Mouse (Mus musculus) liver, embryonic 14.5 days (tissue): ENCODE data around the gene Cldn10. TPM values are rescaled to one million over a fixed set of nuclear protein-coding genes. Genes with fewer than 3 reads are reported as not detected.
"Not testable (repeated sequence)": the region's sequence is repeated elsewhere in the genome, so short reads cannot be mapped to it uniquely, and the experiment has no call there.

Experiments
- ATAC-seq: fragments of 200-750 bp; cut with Nextera tagmentation; 2 replicates; pipeline ENCODE4 v1.8.0; 2017; ENCODE audit warnings: moderate number of reproducible peaks, mild to moderate bottlenecking, moderate library complexity; ENCODE audit not compliant: insufficient read depth
- DNase-seq, 3 experiments: peaks; one replicate each; pipeline ENCODE4 v3.0.0-alpha.2; 2012 to 2013; ENCODE audit warnings: low read depth in 3 of 3, low spot score in 3 of 3
- H3K27ac ChIP-seq: fragments of 300-500 bp; sonication (generic); 2 replicates; pipeline ENCODE4 v1.5.1; 2014; ENCODE audit warnings: moderate library complexity, mild to moderate bottlenecking, control low read depth, inconsistent platforms
- H3K27me3 ChIP-seq: fragments of 300-500 bp; sonication (generic); 2 replicates; pipeline ENCODE4 v1.6.1; 2014; ENCODE audit warnings: mild to moderate bottlenecking, low read length, moderate library complexity; ENCODE audit not compliant: control insufficient read depth, insufficient read depth
- H3K36me3 ChIP-seq: fragments of 300-500 bp; sonication (generic); replicated peaks from 2 replicates; pipeline ENCODE4 v1.6.1; 2014; ENCODE audit warnings: low read depth; ENCODE audit not compliant: control insufficient read depth, insufficient read depth
- H3K4me1 ChIP-seq, 2 experiments: fragments of 200-500 bp in 1 of 2; fragments of 300-500 bp in 1 of 2; sonication (generic) in 1 of 2; replicated peaks; 2 replicates each; pipeline ENCODE4 v1.6.1; 2012 to 2014; ENCODE audit warnings: antibody characterized with exemption in 1 of 2, inconsistent platforms in 1 of 2, low read length in 1 of 2; ENCODE audit not compliant: control insufficient read depth in 2 of 2, insufficient read depth in 2 of 2
- H3K4me2 ChIP-seq: fragments of 300-500 bp; sonication (generic); 2 replicates; pipeline ENCODE4 v1.6.1; 2014; ENCODE audit warnings: low read depth, mild to moderate bottlenecking, control low read depth, moderate library complexity
- H3K4me3 ChIP-seq, 2 experiments: fragments of 200-500 bp in 1 of 2; fragments of 300-500 bp in 1 of 2; sonication (generic) in 1 of 2; 2 replicates each; pipeline ENCODE4 v1.5.1; 2012 to 2014; ENCODE audit warnings: low read depth in 2 of 2, low read length in 2 of 2, mild to moderate bottlenecking in 2 of 2, control low read depth in 1 of 2, inconsistent platforms in 1 of 2, moderate library complexity in 1 of 2; ENCODE audit not compliant: insufficient read depth in 1 of 2
- H3K9ac ChIP-seq: fragments of 300-500 bp; sonication (generic); replicated peaks from 2 replicates; pipeline ENCODE4 v1.6.1; 2014; ENCODE audit warnings: mild to moderate bottlenecking, control low read depth, moderate library complexity
- H3K9me3 ChIP-seq: fragments of 300-500 bp; sonication (generic); 2 replicates; pipeline ENCODE4 v1.6.1; 2016; ENCODE audit warnings: low read length, mixed read lengths; ENCODE audit not compliant: control insufficient read depth
- CTCF ChIP-seq: IDR thresholded peaks from 2 replicates; pipeline ENCODE4 v1.5.1; 2016; ENCODE audit warnings: antibody characterized with exemption, low read depth, control low read depth
- EP300 ChIP-seq: IDR thresholded peaks from 2 replicates; pipeline ENCODE4 v1.6.1; 2016; ENCODE audit warnings: antibody characterized with exemption, low read depth
- WGBS: fragments of 180-500 bp; shearing (Covaris S2); extraction: QIAGEN DNeasy Blood & Tissue Kit; methylation state at CpG from one replicate; pipeline ENCODE4 v1.1.7; 2014; ENCODE audit not compliant: insufficient replicate concordance; 5-methylcytosine and 5-hydroxymethylcytosine counted together
- polyA plus RNA-seq, 2 experiments: library from polyadenylated mRNA; depleted of rRNA in 1 of 2; stranded (reverse) in 1 of 2; unstranded in 1 of 2; fragments of >200 nt; fragmentation: Nextera tagmentation in 1 of 2; extraction: Ambion mirVana in 1 of 2; gene quantifications; 2 replicates each; pipeline versions ENCODE4 v1.2.1 to v1.2.3; 2012 to 2014

The Cldn10 gene
- polyA plus RNA-seq, 2 experiments: 0.06 to 0.51 TPM

DNA sequence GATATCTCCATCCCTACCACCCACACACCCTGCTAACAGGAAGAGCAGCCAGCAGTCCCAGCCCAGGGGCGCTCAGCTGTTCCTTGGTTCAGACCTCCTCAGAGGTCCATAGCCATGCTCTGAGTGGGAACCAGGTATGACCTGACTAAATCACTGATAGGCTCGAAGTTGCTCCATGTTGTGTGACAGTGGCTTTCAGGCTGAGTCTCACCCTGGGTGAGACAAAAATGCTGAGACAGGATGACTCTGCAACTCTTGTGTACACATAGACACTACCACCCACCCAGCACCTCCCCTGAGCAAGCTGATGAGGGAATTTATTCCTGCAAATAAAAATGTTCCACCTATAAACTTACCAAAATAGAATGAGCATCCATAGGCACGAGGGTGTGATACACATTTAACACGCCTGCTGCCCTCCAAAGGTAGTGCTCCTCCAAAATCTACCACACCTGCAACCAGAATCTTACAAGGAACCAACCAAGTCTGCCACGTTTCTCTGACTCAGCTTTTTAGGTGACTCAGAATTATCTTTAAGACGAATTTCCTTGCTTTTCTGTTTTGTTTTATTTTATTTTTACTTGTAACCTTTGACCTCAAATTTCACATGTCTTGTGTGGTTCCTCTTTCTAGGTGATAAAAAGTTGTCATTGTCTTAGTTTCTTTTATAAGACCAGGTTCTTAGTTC is 37.1 kb upstream of the Cldn10 start:
- Histone ChIP-seq H3K27ac (peak overlapping the region; percentile 90), H3K9ac (peak overlapping the region; percentile 40), H3K36me3 (no peaks in the 10 kb centered on the region), H3K9me3 (no peaks in the 10 kb centered on the region), H3K4me1 (peaks cover 24 to 37% of the 10 kb centered on the region in 2 experiments), H3K27me3 (no peaks in the 10 kb centered on the region), H3K4me3 (no peak overlapping the region), H3K4me2 (peak overlapping the region; percentile 44)
- 39% methylated on average over 6 of the region's 6 CpGs for WGBS
- peak; percentile 99 for ATAC-seq
- TF ChIP-seq EP300 (peak; percentile 53), CTCF (no peak)
- DNase-seq: peak; percentile 78 to 81 (median 80)

GRCm38 (mm10) chr14:118751193-118751753 is 36.4 kb upstream of the Cldn10 start:
- Histone ChIP-seq H3K4me1 (peaks cover 24 to 37% of the 10 kb centered on the region in 2 experiments), H3K4me3 (no peak overlapping the region), H3K9me3 (no peaks in the 10 kb centered on the region), H3K27ac (peak overlapping the region; percentile 90), H3K4me2 (peak overlapping the region; percentile 44; the same call in 1 of the 2 replicates), H3K9ac (peak overlapping the region; percentile 5; the same call in 1 of the 2 replicates), H3K36me3 (no peaks in the 10 kb centered on the region), H3K27me3 (no peaks in the 10 kb centered on the region)
- WGBS: 73% methylated on average over 8 of the region's 8 CpGs
- ATAC-seq: peak; percentile 48; the same call in 1 of the 2 replicates
- no peak for DNase-seq
- TF ChIP-seq CTCF (no peak), EP300 (no peak)

- H3K9me3 ChIP-seq: no peaks in the 10 kb centered on the region
Measured at GRCm38 (mm10) chr14:118756015-118756414, 31.7 kb upstream of the Cldn10 start.

DNA sequence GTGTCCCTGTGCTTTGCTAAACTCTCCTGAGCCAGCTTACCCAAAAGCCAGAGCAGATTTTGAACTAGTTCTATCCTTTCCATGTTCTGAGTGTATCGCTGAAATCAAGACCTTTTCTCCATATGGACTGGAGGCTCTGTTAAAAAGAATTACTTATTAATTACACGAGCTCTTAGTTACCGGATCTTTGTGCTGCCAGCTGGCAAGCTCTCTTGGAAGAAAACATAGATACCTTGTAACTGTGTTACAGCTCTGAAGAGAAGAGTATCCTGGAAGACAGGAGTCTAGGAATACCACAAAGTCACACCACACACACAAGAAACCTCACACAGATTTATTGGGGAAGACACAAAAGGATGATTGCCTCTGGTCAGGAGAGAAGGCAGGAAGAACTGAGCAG is 31.1 kb upstream of the Cldn10 start:
- no peak for ATAC-seq
- WGBS: 75% methylated on average over 3 of the region's 3 CpGs
- no peak overlapping the region for H3K4me2 ChIP-seq

More at GRCm38 (mm10) chr14:118756015-118756414, 31.7 kb upstream of the Cldn10 start:
- ATAC-seq: no peak
- H3K4me2 ChIP-seq: no peak overlapping the region
- no peak for DNase-seq
- no peak overlapping the region for H3K9ac ChIP-seq
- H3K4me3 ChIP-seq: no peak overlapping the region
- no peak for TF ChIP-seq CTCF
- WGBS: 62% methylated on average over 4 of the region's 4 CpGs
- H3K27ac ChIP-seq: no peak overlapping the region
- peaks cover 5 to 10% of the 10 kb centered on the region in 2 experiments for H3K4me1 ChIP-seq
- no peaks in the 10 kb centered on the region for H3K27me3 ChIP-seq
- no peaks in the 10 kb centered on the region for H3K36me3 ChIP-seq

DNA sequence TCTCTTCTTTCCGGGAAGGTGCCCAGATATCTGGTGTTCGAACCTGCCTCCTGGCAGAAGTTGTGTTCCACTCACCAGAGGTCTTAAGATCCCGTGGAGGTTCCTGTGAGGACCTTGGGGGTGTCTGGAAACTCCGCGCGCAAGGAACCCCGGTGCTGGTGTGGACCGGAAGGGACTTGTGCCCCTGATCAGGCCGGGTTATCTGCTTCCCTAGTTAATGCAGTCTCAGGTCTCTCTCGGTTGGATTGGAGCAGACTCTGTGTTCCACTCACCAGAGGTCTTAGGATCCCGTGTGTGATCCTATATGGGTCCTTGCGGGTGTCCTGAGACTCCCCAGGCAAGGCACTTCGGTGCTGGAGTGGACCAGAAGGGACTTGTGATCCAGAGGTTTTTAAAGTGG is 24.3 kb upstream of the Cldn10 start:
- not testable (repeated sequence) for ATAC-seq, H3K4me3 ChIP-seq, H3K9ac ChIP-seq, H3K27me3 ChIP-seq, H3K9me3 ChIP-seq, H3K4me2 ChIP-seq, H3K36me3 ChIP-seq, H3K27ac ChIP-seq, DNase-seq
- 81% methylated on average over 13 of the region's 13 CpGs for WGBS
- peaks cover 6 to 12% of the 10 kb centered on the region in 2 experiments for H3K4me1 ChIP-seq

More for the DNA sequence above, 31.1 kb upstream of the Cldn10 start:
- Histone ChIP-seq H3K9ac (no peak overlapping the region), H3K36me3 (no peaks in the 10 kb centered on the region), H3K4me3 (no peak overlapping the region), H3K27me3 (no peaks in the 10 kb centered on the region), H3K4me1 (peaks cover 0 to 4% of the 10 kb centered on the region in 2 experiments; a peak in 2 of 4 replicates), H3K9me3 (no peaks in the 10 kb centered on the region), H3K27ac (no peak overlapping the region)
- no peak for TF ChIP-seq CTCF
- no peak for TF ChIP-seq EP300
- DNase-seq: no peak
